Mouse (Mus musculus) CD4-positive naive resting alpha-beta T cell, adult 57 days (primary cell): ENCODE measurements around the gene Olfr740. TPM values are rescaled to one million over a fixed set of nuclear protein-coding genes. Genes with fewer than 3 reads are reported as not detected.

ENCODE experiments used
- total RNA-seq: library from RNA; stranded (reverse); gene quantifications from one replicate; pipeline ENCODE4 v1.2.4, GENCODE M21; 2023

Gene Olfr740
- total RNA-seq: not detected

GRCm38 (mm10) chr14:50445245-50445644, at the start of gene Olfr740:
Olfr740 (plus strand) TSS chr14:50445545.

DNA sequence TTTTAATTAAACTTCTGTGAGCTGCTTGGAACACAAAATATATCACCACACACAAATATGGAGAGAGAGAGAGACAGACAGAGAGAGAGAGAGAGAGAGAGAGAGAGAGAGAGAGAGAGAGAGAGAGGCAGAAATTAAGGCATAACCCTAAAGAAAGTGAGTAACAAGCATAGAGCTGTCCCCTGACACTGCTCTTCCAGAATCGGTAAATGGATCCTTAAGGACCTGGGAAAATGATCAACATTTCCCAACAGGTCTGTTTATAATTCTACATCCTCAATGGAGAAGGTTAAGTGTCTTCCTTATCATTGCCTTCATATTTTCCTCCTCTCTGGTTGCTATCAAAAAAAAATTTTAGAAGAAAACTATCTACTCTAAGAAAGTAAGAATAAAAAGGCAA, 38.1 kb upstream of the Olfr740 start, which contains the start of gene Olfr738:
TSS of gene Olfr738 (plus strand) at position 301 of the 400 bp plus-strand sequence.

GRCm38 (mm10) chr14:50418326-50418725, 27.0 kb upstream of the Olfr740 start, which contains the start of gene Olfr739:
Olfr739 (plus strand) TSS chr14:50418626.

DNA sequence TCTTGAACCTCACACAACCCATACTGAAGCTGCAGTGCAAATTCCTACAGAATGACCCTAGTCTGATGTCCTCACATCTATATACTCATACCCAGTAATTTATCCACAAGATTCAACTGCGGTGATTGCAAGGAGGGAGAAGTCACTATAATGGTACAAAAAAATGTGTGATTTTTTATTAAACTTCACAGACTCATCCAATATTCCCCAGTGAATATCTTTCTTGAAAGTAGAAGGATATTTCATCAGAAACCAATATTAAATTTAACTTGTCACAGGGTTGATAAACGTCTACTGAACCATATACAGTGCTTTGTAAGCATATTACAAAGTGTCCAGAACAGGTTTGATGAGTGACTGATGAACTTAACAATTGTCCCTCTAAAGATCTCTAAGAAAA, 27.1 kb downstream of the Olfr740 start, which contains the start of gene Olfr741:
TSS of gene Olfr741 (plus strand) at position 301 of the 400 bp plus-strand sequence.

DNA sequence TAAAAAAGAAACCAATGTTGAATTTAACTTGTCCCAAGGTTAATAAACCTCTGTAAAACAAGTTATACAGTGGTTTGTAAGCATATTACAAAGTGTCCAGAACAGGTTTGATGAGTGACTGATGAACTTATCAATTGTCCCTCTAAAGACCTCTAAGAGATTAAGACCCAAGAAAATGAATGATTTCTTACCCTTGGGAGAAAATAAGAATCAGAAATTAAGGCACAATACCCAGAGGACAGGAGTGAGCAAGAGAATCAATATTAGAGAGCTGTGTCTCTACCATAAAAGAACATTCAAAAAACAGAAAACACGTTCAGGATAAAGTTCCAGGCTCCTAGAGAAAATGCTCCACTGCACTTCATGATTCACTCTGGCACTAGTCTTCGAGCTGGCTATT, 58.0 kb downstream of the Olfr740 start, which contains the start of gene Olfr742:
TSS of gene Olfr742 (plus strand) at position 301 of the 400 bp plus-strand sequence.

Other genes starting within 250 kb of the Olfr740 start
- gene Olfr731, start 203.7 kb upstream of the Olfr740 start, total RNA-seq: not detected
- not detected for gene Olfr732, start 161.3 kb upstream of the Olfr740 start, total RNA-seq
- not detected for gene Olfr733, start 144.0 kb upstream of the Olfr740 start, total RNA-seq
- gene Olfr734, start 118.8 kb upstream of the Olfr740 start, total RNA-seq: not detected
- not detected for gene Olfr735, start 96.7 kb upstream of the Olfr740 start, total RNA-seq
- 0.24 TPM for gene Tlr11, start 87.6 kb upstream of the Olfr740 start, total RNA-seq
- gene Olfr736, start 64.4 kb upstream of the Olfr740 start, total RNA-seq: not detected
- not detected for gene Olfr738, start 38.0 kb upstream of the Olfr740 start, total RNA-seq
- not detected for gene Olfr739, start 26.9 kb upstream of the Olfr740 start, total RNA-seq
- gene Olfr741, start 27.2 kb downstream of the Olfr740 start, total RNA-seq: not detected
- not detected for gene Olfr742, start 58.1 kb downstream of the Olfr740 start, total RNA-seq
- not detected for gene Olfr743, start 76.3 kb downstream of the Olfr740 start, total RNA-seq
- gene Olfr744, start 169.3 kb downstream of the Olfr740 start, total RNA-seq: not detected
- gene Olfr745, start 193.8 kb downstream of the Olfr740 start, total RNA-seq: not detected
- not detected for gene Olfr746, start 201.5 kb downstream of the Olfr740 start, total RNA-seq
- gene Olfr747, start 247.7 kb downstream of the Olfr740 start, total RNA-seq: not detected